Mouse (Mus musculus) bone marrow, adult 2 months (tissue): ENCODE measurements around the gene Tmem230.

ENCODE experiments used
- CTCF ChIP-seq: fragments of 200-500 bp; IDR thresholded peaks from 2 replicates; pipeline ENCODE4 v1.5.1; 2011; ENCODE audit warnings: low read length, control low read depth; ENCODE audit not compliant: control insufficient read depth, insufficient read depth
- POLR2A ChIP-seq: fragments of 200-500 bp; IDR thresholded peaks from 2 replicates; pipeline ENCODE4 v1.6.1; 2011; ENCODE audit warnings: low read depth, mild to moderate bottlenecking, control low read depth, low read length, borderline replicate concordance; ENCODE audit not compliant: control insufficient read depth

DNA sequence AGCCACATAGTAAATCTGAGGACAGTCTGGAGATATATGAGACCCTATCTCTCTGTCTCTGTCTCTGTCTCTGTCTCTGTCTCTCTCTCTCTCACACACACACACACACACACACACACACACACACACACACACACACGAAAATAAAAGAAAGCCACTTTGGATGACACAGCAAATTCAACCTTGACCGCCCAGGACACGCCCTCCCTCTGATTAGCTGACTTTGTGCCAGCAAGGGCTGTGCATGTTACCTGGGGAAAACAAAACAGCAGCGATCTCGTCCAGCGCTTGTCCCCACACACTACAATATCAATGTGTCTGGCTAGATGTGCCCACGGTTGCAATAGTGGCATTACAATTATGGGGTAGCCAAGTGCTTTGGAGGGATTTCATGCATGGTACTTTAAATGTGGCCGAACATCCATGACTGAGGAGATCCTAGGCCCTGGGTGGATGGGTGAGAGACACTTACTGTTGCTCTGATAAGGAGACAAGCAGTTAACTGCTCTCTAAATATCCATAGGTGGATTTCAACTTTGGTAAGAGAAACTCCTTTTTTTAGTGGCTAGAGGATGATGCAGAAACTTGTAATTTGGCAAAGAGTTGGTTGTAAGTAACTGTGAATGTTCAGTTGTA is 39.2 kb downstream of the Tmem230 start:
- TF ChIP-seq CTCF = no peak
- no peak for TF ChIP-seq POLR2A
